Mouse (Mus musculus) layer of hippocampus, postnatal 10 days (tissue): Measurements from ENCODE around the gene Dab1. TPM values are rescaled to one million over a fixed set of nuclear protein-coding genes. Genes with fewer than 3 reads are reported as not detected.
A peak's percentile ranks its signal among the peaks of the same experiment; 100 is the strongest.

ENCODE experiments used
- DNase-seq, 2 experiments: peaks; one replicate each; pipeline ENCODE4 v3.0.0; 2021; ENCODE audit warnings: low spot score in 2 of 2
- total RNA-seq, 2 experiments: library from RNA; stranded (reverse); gene quantifications; 2 replicates each; pipeline ENCODE4 v1.2.3; 2021

Gene Dab1
- total RNA-seq, 2 experiments from 2014 or later = 147 to 158 TPM

DNA sequence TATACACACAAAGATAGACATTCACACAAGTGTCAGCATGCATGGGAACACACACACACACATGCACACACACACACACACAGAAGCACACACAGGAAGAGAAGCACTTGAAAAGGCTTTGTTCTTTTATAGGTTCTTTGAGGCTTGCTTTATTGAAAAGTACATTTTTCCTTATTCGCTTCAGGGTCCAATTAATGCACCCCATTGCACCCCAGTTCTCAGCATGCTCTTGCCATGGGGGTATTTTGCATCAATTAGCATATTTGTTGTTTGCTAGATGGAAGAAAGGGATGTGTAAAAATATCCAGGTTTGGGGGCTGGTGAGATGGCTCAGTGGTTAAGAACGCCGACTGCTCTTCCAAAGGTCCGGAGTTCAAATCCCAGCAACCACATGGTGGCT, 1025.7 kb downstream of the Dab1 start:
- DNase-seq = no peak

DNA sequence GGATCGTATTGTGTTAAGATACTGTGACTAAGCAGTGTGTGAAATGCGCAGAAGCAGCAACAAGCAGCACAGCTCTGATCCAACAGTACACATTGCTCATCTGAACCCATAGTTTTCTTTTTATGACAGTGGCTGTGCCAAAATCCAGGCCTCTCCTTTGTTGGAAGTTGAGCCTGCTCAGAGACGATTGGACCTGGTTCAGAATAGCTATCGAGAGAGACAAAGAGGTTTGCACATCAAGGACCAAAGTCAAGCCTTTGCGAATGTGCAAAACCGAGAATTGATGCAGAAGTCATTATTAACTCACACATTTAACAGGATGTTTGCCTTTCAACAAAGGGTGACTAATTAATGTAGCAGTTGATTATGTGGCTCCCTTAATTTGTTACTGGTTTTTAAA, 1032.6 kb downstream of the Dab1 start:
- DNase-seq = no peak

DNA sequence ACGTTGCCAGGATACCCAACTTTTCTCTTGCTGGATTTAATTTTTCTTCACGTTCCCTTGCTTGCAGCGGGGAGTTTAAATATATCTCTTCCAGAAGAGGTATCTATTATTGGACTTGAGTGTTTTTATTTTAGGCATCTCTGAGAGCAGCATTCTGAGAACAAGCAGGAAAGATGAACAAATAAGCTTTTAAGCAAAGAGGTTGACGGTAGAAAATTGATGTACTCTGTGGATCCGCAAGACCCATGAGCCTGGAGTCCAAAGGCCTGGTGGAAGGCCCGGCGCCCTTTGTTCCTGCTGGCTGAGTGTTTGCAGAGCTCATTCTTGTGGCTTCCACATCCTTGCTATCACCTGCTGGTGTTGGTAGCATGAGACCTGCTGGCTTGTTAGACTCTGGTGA, 1037.6 kb downstream of the Dab1 start:
- no peak for DNase-seq

DNA sequence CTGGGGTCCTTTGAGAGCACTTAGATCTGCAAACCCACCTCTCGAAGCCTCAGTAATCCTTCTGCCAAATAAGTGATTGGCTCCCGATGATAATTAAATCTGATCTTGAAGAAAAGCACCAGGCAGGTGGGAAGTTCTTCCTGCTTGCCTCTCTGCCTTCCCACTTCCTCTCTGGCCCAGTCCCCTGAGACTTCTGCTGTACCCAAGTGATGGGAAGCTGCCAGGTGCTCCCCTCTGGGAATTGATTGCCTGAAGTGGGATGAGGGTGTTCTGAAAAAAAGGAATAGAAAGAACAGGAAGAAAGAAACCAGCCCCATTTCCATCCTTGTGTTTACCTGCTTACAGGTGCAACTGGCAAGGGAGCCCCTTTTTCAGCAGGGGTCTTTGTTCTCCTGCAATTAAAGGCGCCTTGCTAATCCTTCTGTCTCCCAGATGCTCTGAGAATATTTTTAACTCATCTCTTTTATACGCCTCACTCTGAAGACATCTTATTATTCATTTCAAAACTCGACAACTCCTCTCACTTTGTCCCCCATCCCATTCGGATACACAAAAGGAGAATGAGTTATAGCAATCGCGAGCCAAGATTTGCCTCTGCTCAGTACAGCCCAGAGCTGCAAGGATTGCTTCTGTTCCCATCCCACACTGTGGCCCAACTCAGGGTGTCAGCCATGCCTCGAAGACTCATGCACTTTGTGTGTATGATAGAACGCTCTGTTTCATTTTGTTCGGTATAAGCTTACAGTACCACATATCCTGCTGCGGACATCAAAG, 1043.9 kb downstream of the Dab1 start:
- no peak for DNase-seq

DNA sequence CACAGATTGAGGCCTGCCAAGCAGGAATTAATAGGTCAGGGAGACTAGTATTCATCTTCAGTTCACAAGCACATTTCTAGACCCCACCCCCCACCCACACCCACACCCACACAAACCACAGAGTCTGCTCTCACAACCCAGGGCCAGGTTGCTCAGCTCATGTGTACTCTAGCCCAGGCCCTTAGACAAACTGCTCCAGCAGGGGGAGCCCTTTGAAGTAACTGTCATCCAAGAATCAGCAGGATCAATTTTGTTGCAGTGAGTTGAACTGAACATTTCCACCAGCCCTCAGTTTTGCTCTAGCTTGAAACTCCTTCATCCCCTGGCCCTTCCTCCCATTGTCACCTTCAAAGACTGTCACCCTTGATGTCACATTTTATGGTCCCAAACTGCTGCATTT, 1046.4 kb downstream of the Dab1 start:
- peak; percentile 78 for DNase-seq

DNA sequence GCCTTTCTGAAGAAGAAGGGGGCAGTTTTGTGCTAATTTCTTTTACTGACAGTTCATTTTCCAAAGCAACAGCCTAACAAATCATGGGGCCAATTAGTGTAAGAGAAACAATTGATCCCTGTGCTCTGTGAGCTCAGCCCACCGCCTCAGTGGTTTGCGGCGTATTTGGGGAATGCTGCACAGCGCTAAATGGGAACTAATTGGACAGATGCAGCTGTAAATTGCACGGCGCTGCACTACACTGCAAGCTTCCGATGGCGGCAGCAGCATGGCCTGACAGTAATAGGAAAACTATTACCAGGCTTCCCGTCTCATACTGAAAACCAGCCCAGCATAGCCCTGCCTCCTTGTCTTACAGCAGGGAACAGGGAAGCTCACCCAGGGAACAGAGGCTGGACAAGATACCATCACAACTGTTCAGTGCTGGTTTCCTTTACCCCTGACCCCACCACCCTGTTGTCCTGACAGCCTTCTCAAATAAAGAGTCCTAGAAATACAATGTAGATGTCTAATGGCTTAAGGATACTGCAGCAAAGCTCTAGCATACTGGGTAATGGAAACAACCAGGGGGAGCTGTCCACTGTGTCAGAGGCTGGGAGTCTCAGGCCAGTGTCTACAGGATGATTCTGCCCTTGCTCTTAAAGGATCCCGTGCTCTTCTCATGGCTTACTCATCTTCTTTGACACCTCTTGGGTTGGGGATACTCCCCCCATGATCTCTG, 1047.8 kb downstream of the Dab1 start:
- DNase-seq = no peak

DNA sequence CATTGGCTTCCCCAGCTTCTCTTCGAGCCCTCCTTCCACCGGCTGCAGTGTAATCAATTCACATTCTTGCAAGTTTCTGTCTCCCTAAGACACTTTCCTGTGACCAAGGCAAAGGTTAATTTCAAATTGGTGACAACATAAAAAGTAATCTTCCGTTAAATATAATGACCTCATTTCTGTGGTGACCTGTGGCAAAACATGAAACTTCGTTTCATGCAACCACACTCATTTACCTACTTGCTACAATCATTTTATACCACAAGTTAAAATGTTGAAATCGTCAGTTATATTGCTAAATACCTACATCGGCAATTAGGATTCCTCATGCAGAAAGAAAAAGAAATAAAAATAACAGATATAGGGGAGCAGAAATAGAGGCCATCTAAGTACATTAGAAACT, 1048.9 kb downstream of the Dab1 start:
- no peak for DNase-seq

DNA sequence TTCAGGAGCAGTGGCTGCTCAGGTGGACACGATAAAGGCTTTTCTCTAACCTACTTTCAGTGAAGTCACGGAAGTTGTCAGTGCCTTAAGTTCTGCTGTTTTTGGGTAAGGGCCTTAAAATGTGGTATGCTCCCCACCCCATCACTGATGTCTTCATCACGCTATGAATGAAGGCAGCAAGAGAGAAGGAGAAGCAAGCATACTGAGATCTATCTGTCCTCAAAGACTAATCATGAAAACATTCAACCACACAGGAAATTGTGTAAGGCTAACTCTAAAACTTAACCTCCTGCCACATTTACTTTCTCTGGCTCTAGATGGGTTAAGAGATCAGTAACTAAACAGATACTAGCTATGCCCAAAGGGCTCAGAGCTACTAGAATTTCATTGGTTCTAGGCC, 1050.2 kb downstream of the Dab1 start:
- no peak for DNase-seq

DNA sequence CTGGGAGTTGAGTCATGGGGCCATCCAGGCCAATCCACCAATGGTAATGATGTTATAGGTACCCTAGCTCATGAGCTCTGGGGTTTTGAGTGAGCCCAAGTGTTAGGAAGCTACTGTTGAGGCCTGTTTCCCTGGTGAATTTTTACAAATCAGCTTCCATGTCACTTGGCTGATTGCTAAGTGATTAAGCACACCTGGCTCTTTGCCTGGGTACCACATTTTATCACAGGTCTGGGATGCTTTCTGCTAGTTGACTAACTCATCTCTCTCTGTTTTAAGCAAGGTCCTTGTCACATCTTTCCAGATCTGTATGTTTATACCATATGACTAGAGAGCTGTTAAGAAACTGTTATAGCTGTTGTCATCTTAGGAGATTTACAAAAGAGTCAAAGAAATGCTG, 1051.6 kb downstream of the Dab1 start:
- DNase-seq = no peak

DNA sequence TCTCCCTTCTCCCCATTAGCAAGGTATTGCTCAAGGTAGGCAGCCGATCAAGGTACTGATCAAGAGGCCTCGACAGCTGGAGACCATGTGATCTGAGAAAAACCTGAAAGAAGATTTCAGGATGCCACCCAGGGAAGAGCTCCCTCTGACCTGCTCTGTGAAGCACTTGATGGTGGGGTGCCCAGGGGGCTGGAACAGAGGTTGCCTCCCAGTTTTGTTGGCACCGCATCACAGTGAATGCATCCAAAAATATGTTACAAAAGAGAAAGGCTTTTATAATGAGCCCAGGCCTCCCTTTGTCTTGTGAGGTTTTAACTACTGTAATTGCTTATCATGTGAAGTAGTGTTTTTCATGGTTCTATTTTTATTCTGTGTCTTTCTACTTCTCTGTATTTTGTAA, 1054.2 kb downstream of the Dab1 start:
- peak in 1 of 2 experiments; percentile 57 for DNase-seq

DNA sequence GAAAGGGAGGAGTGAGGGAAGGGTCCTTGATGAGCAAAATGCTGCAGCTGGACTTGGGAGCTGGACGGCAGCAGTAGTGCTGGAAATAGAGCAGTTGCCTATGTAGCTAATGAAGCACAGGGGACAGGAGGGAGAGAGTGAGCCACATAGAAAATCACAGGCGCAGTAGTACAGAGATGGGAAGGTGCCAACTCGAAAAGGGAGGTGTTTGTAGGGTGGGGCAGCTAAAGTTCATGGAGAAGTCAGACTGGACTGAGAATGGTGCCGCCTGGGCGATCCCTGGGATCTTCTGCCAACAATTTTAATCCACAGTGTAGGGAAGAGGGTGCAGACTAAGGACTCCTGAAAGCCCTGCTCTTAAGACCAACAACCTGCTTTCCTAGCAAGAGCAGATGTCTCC, 1055.5 kb downstream of the Dab1 start:
- no peak for DNase-seq

DNA sequence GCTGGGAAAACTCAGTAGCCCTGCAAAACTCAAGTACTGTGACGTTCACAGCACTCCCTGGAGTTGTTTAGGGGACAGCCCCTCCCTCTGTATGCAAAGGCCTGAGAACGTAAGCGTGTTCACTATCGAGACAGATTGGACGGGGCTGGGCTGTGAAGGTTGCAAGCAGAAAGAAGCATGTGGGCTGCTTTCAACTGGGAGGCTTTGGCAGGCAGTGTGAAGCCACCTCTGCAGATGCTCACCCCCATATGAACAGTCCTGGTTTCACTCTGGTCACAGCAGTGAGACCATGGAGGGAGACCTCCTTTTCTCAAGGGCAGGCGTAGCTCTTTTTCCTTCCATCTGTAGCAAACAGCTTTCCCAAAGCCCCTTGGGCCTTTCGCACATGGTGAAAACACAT, 1059.1 kb downstream of the Dab1 start:
- no peak for DNase-seq

DNA sequence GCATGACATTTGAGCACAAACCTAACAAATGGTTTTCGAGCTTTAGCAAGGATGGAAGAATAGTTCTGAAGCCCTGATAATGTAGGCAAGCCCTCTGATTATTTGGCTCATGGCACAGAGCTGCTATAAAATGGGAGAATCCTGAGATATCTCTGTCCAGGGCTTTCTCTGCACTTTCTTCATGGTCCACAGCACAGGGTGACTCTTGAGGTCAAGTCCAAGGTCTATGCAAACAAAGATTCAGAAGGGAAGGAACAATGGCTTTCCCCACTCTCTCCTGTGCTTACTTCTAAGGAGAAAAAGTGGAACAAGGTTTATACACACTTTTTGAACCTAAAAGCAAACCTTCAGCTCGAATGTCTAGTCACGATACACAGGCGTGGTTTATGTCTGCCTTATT, 1061.3 kb downstream of the Dab1 start:
- no peak for DNase-seq

DNA sequence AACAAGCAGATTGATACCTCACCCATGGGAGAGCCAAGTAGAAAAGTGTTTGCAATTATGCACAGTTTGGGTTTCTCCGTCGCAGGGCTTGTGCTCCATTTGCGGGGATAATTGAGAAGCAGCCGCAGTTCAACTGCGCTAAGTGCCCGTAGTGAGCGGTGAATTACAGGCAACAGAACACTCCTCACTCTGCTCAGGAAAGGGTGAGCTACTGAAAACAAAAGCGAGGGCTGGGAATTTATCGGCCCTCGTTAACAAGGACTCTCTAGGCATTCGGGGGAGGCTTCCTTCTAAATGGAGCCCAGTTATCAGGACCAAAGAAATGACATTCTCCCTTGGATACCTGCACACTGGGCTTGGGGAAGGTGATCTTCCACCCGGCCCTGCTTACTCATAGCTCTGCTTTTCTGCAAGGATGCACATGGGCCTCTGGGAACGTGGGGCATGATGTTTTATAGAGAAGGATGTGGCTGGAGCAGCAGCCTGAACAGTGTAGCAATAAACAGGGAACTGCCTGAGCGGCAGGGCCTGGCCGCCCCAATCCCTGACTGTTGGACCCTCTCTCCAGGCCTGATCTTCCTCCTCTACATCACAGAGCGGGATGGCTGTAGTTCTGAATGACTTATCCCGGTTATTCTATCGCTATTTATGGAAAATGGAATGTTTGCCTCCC, 1067.1 kb downstream of the Dab1 start:
- DNase-seq = no peak

DNA sequence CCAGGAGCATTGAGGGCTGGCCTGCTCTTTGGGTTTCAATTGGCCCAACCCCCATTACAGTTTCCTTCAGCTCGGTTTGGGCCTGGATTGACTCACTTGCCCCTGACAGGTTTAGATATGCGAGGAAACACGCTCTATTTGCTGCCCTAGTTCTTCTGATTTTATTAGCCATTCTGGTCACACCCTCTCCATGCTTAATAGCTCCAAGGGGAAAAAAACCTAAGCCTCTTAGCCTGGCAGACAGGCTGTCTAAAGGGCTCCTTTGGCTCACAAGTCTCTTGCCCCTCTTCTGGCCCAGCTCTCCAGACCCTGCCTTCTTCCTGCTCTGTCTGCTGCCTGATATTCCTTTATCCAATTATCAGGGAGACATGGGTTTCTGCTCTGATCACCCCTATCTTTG, 1069.9 kb downstream of the Dab1 start:
- no peak for DNase-seq

DNA sequence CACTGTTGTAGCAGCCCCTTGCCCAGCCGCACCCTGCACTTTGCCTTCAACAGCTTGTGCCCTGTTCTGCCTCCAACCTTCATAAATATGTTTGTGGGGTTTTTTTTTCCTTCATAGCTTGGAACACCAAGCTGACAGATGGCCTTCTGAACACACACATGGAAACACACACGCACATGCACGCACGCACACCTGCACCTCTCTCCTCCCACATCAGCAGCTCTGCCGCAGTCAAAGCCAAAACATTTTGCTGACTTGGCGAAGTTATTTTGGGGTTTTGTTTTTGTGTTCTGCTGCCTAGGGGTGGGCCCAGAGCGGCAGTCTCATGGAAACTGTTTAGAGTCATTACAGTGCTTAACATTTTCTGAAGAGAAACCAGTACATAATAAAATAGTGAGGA, 1071.9 kb downstream of the Dab1 start:
- DNase-seq = no peak

DNA sequence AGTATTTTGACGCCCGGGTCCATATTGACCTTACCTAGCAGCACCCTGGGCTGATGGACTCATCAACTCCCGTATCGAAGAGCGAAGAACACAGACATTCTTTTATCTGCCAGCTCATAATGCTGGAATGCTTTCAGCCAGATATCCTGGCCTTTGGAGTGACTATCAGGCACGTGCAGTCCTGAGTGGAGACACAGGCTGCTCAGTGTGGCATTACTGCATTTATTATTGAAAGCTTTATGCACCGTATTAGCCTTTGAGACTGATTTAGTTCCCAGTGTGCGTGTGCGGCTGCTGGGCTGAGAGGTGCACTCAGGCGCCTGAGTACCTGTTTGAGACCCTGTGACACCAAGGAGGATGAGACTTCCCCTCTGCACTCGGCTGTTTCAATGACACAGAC, 1075.0 kb downstream of the Dab1 start:
- no peak for DNase-seq

DNA sequence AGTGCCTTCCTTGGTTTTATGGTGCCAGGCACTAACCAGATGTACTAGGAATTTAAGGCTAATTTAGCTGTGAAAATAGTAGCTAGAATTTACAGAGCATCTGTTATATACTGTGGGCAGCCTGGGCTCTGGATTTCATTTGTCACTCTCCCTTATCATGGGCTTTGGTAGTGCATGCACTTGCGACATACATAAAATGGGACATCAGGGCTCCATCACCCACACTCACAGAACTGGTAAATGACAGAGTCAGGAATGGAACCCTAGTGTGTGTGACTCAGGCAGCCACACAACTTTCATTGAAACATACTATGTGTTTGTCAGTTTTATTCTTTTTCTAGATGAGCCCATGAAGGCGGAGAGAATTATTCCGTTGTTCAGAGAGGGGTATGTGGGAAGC, 1077.4 kb downstream of the Dab1 start:
- no peak for DNase-seq

DNA sequence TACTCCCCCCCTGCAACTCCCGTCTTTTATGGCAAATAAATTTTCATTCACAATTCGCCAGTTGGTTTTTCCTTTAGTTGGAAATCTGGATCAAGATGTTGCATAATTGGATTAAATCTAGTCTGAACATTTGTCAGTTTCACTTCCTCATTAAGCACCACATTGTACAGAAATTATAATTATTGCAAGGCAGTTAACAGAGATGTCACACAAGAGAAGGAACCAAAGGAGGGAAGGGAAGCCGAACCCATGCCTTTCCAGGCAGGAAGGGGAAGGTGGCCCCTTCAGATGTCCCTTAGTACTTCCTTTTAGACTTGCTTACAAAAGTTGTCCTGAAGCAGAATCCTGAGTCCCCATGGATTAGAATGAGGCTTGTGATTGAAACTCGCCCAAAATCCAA, 1078.5 kb downstream of the Dab1 start:
- no peak for DNase-seq

DNA sequence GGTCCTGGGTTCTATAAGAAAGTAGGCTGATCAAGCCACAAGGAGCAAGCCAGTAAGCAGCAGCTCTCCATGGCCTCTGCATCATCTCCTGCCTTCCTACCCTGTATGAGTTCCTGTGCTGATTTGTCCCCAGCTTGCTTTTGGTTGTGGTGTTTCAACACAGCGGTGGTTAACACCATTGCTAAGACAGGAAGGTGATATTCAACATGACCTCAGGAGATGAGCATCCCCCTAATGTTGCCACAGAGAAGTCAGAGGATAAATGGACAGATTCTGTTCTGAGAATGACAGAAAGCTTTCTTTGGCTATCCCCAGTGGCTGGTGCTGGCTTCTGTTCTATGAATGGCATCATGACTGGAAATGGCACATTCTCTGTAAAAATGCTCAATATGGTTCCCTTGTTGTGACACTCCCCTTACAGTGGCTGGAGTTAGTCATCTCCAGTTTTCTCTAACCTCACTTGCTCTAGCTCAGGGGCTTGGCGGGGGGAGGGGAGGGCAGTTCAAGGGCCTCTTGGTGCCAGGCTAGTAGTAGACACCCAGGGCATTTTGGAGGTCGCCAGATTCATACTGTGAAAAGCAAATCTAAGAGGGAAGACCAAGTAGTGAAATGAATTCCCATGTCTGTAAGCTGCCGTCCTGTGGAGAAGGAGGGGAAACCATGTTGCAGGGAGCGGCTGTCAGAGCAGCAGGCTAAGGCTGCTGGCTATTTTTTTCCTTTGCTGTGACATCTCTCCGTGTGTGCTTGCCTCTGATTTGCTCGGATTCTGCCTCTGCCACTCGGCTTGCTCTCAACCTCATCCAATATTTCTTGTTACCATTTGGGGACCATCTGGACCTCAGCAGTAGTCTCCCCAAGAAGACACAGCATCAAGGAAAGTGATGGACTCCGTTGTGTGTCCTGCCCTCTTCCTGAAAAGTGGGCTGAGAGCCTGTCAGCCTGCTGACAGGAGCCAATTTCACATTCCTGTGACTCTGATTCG, 1086.8 kb downstream of the Dab1 start:
- no peak for DNase-seq
